Mouse (Mus musculus) midbrain, embryonic 10.5 days (tissue): ENCODE measurements around the gene Dync1i1. TPM values are rescaled to one million over a fixed set of nuclear protein-coding genes. Genes with fewer than 3 reads are reported as not detected.

Source experiments
- DNase-seq: peaks from one replicate; pipeline ENCODE4 v3.0.0-alpha.2; 2017; ENCODE audit warnings: low spot score
- H3K27ac ChIP-seq: fragments of 300-500 bp; sonication (generic); replicated peaks from 2 replicates; pipeline ENCODE4 v1.5.1; 2016; ENCODE audit warnings: mild to moderate bottlenecking
- H3K27me3 ChIP-seq: fragments of 300-500 bp; sonication (generic); 2 replicates; pipeline ENCODE4 v1.6.1; 2016; ENCODE audit warnings: low read depth, mild to moderate bottlenecking; ENCODE audit not compliant: poor library complexity, severe bottlenecking
- H3K36me3 ChIP-seq: fragments of 300-500 bp; sonication (generic); 2 replicates; pipeline ENCODE4 v1.6.1; 2016; ENCODE audit warnings: mild to moderate bottlenecking, moderate library complexity
- H3K4me1 ChIP-seq: fragments of 300-500 bp; sonication (generic); 2 replicates; pipeline ENCODE4 v1.6.1; 2016
- H3K4me3 ChIP-seq: fragments of 300-500 bp; sonication (generic); 2 replicates; pipeline ENCODE4 v1.5.1; 2016; ENCODE audit warnings: mild to moderate bottlenecking, moderate library complexity
- H3K9me3 ChIP-seq: fragments of 300-500 bp; sonication (generic); replicated peaks from 2 replicates; pipeline ENCODE4 v1.6.1; 2016; ENCODE audit warnings: mild to moderate bottlenecking
- WGBS: fragments of 180-500 bp; shearing (Covaris S2); methylation state at CpG from one replicate; pipeline ENCODE4 v1.1.7; 2016; 5-methylcytosine and 5-hydroxymethylcytosine counted together
- polyA plus RNA-seq: library from polyadenylated mRNA; unstranded; fragments of >200 nt; fragmentation: Nextera tagmentation; extraction: Ambion mirVana; gene quantifications from 2 replicates; pipeline ENCODE4 v1.2.1, GENCODE M21; 2016

Gene Dync1i1
- polyA plus RNA-seq, 1 experiment from 2014 or later = 1.5 TPM

DNA sequence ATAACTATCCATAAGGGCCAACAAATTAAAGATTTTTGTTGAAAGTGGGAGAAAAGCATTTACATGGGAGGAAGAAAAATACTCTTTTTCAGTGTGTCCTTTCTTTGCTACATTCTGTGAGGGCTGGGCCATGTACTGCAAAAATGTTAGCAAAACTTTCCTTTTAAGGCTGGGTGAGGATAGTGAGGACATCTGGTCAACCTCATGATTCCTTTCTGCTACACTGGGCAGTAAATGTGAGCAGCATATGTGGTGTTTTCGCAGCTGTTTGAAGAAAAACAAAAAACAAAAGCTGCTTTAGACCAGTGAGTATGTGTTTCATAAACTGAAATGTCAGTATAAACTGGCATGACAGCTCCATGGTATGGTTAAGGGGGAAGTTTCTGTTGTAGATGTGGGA, 9.4 kb downstream of the Dync1i1 start:
- no peak overlapping the region for H3K4me3 ChIP-seq
- no peak for DNase-seq
- H3K27ac ChIP-seq = no peak overlapping the region
- WGBS = 79% methylated on average over 1 of the region's 1 CpGs
- no peaks in the 10 kb centered on the region for H3K27me3 ChIP-seq
- no peaks in the 10 kb centered on the region for H3K9me3 ChIP-seq
- H3K4me1 ChIP-seq = no peaks in the 10 kb centered on the region
- H3K36me3 ChIP-seq = no peaks in the 10 kb centered on the region

DNA sequence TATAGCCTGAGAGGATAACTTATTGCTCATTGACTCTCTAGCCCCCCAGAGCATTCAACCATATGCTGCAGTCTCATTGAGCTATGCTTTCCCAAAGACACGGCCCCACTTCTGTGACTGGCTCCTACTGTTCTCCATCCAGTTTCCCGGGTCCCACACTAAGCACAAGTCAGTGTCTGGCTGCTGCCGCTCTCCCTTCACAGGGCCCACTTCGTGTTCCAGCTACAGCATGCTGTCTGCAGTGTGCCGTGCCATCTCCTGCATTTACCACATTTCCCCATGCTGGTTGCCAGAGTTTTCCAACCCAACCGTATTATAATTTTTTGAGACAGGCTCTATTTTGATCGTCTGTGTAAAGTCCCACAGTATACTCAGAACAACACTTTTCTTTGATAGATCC, 14.3 kb downstream of the Dync1i1 start:
- Histone ChIP-seq H3K9me3 (no peaks in the 10 kb centered on the region), H3K27me3 (no peaks in the 10 kb centered on the region), H3K27ac (no peak overlapping the region), H3K36me3 (no peaks in the 10 kb centered on the region), H3K4me1 (no peaks in the 10 kb centered on the region), H3K4me3 (no peak overlapping the region)
- no peak for DNase-seq
- WGBS = 86% methylated on average over 7 of the region's 7 CpGs

DNA sequence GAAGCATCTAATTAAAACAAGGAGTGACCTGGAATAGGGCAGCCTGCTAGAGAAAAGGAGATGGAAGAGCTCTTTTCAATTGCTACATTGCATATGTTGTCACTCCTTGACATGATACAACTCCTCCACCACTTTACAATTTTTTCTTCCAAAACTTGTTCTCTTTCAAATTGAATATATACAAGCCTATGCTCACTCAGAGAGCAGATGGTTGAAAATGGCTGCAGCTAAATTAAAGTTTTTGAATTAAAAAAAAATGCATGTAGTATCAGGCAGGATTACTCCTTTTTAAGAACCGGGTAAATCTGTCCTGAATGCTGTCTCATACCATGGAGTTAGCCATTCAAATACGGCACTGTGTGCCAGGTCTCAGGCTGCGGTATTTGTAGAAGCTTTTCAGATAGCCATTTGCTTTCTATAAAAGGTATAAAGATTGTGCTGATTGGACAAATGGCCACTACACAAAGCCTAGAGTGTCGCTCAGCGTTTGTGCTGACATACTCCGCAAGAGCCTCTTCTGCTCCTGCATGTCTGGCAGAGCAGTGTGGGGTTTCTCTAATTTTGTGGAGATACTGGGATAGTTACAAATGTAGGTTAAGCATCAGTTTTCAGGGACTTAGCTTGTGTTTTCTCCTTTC, 16.1 kb downstream of the Dync1i1 start:
- Histone ChIP-seq H3K27me3 (no peaks in the 10 kb centered on the region), H3K27ac (no peak overlapping the region), H3K9me3 (no peaks in the 10 kb centered on the region), H3K36me3 (no peaks in the 10 kb centered on the region), H3K4me1 (no peaks in the 10 kb centered on the region), H3K4me3 (no peak overlapping the region)
- no peak for DNase-seq
- 90% methylated on average over 6 of the region's 6 CpGs for WGBS

DNA sequence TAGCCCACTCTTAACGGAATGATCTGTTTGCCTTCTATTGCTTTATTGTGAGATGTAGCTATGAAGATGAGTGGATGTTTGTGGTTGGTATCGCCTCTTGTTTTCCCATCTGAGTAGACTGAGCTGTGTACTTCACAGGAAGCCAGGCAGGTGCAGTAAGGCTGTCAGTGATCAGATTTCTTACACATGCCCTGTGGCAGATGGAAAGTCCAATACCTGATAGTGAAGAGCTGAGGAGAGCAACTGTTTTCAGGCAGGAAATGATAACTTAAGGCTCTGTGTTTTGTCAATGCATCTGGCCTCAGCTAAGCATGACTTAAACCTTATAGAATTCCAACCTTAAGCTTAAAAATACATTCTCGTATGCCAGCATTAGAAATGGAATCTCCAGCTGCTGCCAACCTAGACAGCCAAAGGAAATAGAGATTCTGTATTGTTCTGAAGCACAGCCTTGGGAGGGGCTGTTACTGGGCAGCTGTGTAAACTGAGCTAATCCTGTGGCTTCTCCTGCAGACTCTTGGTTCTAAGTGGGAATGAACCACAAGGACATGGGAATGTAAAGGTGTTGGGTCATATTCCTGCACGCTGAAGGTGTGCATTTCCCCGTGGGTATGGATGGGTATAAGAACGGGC, 24.8 kb downstream of the Dync1i1 start:
- no peak overlapping the region for H3K4me3 ChIP-seq
- no peak for DNase-seq
- WGBS = 80% methylated on average over 6 of the region's 6 CpGs

DNA sequence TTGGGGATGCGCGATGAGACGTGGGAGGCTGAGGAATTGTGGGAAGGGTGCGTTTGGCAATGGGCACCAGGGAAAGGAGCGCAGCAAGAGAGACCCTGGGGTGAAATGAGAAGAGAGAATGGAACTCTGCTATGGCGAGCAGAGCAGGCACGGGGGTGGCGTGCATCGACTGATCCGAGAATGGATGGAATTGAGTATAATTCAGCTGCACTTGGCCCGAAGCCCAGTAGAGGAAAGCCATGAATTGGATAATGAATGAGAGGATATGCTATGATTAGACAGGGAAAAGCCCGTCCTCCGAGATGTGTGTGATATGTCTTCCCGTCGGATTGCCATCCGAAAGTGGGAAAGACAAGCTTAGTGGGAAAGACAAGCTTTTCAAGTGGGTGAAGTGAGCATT, 26.7 kb downstream of the Dync1i1 start:
- H3K4me3 ChIP-seq = no peak overlapping the region
- WGBS = 97% methylated on average over 16 of the region's 16 CpGs
- peaks cover 16% of the 10 kb centered on the region for H3K4me1 ChIP-seq
- H3K9me3 ChIP-seq = 0 out of 2 replicates have a peak, but pooled peaks cover 4% of the 10 kb centered on the region
- H3K27me3 ChIP-seq = no peaks in the 10 kb centered on the region
- H3K36me3 ChIP-seq = no peaks in the 10 kb centered on the region
- H3K27ac ChIP-seq = no peak overlapping the region
- no peak for DNase-seq

More for the DNA sequence above, 24.8 kb downstream of the Dync1i1 start:
- no peak overlapping the region for H3K27ac ChIP-seq
- 0 out of 2 replicates have a peak, but pooled peaks cover 5% of the 10 kb centered on the region for H3K9me3 ChIP-seq
- H3K4me1 ChIP-seq = peaks cover 6% of the 10 kb centered on the region; the same call in 1 of the 2 replicates
- H3K27me3 ChIP-seq = no peaks in the 10 kb centered on the region
- H3K36me3 ChIP-seq = no peaks in the 10 kb centered on the region

DNA sequence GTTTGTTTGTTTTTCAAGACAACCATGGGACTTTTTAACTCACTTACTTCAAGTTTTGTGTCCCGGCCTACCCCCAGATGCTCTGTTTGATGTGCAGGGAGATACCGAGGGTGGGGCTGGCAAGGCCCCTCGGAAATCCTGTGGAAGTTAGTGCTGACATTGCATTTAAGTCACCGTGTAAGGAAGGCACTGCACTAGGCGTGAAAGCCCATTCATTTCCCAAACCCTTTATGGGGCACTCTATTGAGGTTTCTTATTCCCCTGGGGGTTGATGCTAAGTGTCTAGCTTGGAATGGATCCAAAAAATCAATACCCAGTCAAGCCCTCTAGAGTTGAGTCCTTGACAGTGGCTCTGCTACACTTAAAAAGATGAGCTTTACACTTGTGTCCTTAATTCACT, 27.2 kb downstream of the Dync1i1 start:
- H3K27ac ChIP-seq = no peak overlapping the region
- H3K4me3 ChIP-seq = no peak overlapping the region
- peaks cover 21% of the 10 kb centered on the region for H3K4me1 ChIP-seq
- 73% methylated on average over 5 of the region's 5 CpGs for WGBS
- no peaks in the 10 kb centered on the region for H3K36me3 ChIP-seq
- no peaks in the 10 kb centered on the region for H3K27me3 ChIP-seq
- DNase-seq = no peak
- no peaks in the 10 kb centered on the region for H3K9me3 ChIP-seq

DNA sequence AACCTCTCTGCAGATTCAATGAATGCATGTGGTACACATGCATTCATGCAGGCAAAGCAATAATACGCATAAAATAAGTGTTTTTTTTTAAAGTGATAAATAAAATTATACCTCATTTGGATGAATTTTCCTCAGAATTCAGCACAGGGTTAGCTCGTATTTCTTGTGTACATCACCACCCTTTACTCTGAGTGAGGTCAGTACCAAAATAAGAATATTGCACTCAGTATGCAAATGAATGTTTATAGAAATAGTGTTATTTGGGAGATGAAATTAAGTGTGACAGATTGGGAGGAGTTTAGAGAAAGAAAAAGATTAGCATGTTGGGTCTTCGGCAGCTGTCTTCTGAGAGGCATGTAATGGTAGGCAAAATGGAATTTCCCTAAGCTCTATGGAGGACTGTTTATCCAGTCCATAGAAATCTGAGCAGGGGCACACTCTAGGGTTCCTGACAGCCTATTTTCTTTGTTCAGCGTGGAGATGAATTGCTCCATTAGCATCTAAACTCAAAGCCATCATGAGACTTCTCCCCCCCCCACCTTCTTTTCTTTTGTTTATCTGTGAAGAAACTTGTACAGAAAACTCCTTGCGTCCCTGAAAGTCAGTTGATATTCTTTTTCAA, 31.2 kb downstream of the Dync1i1 start:
- peak overlapping the region; percentile 57; the same call in 1 of the 2 replicates for H3K27ac ChIP-seq
- H3K27me3 ChIP-seq = no peaks in the 10 kb centered on the region
- peaks cover 25% of the 10 kb centered on the region for H3K4me1 ChIP-seq
- WGBS = 50% methylated on average over 5 of the region's 5 CpGs
- DNase-seq = no peak
- no peak overlapping the region for H3K4me3 ChIP-seq
- H3K36me3 ChIP-seq = no peaks in the 10 kb centered on the region
- H3K9me3 ChIP-seq = no peaks in the 10 kb centered on the region

DNA sequence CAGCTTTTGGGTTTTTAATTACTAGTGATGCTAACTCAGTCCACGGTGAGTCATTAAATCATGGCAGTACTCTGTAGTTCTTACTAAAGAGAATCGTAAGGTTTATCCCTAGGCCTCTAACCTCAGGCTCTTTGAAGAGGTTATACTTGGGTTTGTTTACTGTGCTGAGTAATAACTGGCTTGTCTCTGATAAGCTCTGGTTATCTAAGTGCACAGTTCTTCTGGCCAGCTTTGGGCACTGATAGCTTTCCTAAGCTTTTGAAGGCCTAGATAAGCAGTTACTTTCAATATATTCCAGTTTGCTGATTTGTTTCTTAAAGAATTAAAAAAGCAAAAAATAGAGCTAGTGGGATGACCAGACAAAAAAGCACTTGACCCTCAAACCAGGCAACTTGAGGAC, 37.5 kb downstream of the Dync1i1 start:
- H3K4me1 ChIP-seq = peaks cover 13% of the 10 kb centered on the region; the same call in 1 of the 2 replicates
- no peak overlapping the region for H3K4me3 ChIP-seq
- no peak for DNase-seq
- no peaks in the 10 kb centered on the region for H3K36me3 ChIP-seq
- no peaks in the 10 kb centered on the region for H3K9me3 ChIP-seq
- WGBS = 83% methylated on average over 2 of the region's 2 CpGs
- H3K27ac ChIP-seq = no peak overlapping the region
- H3K27me3 ChIP-seq = no peaks in the 10 kb centered on the region

DNA sequence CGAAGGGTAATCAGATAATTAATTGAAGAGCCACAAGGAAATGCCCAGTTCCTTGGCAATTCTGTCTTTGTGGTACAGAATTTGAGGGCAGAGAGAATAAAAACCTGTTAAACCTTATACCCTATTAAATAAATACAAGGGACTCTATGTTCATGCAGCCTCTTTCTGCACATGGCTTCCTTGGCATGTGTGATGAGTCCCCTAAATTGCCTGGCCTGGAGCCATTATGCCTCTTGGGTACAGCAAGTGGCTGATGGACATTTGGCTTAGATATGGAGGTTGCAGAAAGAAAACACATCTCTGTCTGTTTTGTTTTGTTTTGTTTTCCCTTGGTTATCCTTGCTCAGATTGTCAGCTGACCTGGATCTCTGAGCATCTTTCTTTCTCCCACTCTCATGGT, 43.1 kb downstream of the Dync1i1 start:
- Histone ChIP-seq H3K27ac (no peak overlapping the region), H3K4me1 (no peaks in the 10 kb centered on the region), H3K36me3 (no peaks in the 10 kb centered on the region), H3K4me3 (no peak overlapping the region), H3K9me3 (no peaks in the 10 kb centered on the region), H3K27me3 (no peaks in the 10 kb centered on the region)
- DNase-seq = no peak
- 81% methylated on average over 1 of the region's 1 CpGs for WGBS

DNA sequence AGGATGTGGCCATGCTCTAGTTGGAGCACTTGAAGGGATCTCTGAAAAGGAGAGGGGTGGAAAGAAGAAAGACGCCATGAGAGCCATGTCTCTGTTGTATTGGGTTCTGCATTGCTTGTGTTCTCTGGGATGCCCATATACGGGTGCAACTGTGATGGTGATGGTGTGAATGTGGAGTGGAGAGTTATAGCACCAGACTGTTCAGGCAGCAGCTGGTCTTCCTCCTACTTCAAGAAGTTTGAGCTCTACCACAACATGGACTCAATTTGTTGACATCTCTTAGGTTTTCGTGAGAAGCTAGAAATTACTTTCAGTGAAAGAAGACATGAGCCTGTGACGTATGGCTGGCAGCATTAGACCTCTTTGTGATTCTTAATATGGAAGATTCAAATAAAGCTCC, 44.8 kb downstream of the Dync1i1 start:
- Histone ChIP-seq H3K9me3 (no peaks in the 10 kb centered on the region), H3K27me3 (no peaks in the 10 kb centered on the region), H3K4me1 (no peaks in the 10 kb centered on the region), H3K36me3 (no peaks in the 10 kb centered on the region), H3K27ac (no peak overlapping the region), H3K4me3 (no peak overlapping the region)
- no peak for DNase-seq
- 92% methylated on average over 4 of the region's 4 CpGs for WGBS

DNA sequence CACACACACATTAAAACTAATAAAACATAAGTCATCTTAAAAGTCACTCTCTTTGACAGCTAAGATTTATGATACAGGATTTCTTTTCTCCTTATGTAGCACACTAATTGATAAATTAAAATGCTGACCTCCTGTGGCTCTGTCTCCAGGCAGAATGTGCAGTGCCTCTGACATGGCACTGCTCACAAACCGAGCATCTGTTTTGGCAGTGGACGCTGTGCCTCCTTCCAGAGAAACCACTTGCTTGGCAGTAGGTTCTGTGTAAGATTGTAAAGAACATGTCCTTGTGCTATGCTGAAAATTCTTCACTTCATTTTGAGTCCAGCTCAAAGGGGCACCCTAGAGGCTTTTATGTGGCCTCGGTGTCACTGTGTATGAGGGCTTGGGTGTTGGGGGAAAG, 50.0 kb downstream of the Dync1i1 start:
- no peak overlapping the region for H3K4me3 ChIP-seq
- no peak for DNase-seq
- H3K27ac ChIP-seq = no peak overlapping the region
- no peaks in the 10 kb centered on the region for H3K9me3 ChIP-seq
- no peaks in the 10 kb centered on the region for H3K36me3 ChIP-seq
- no peaks in the 10 kb centered on the region for H3K27me3 ChIP-seq
- 87% methylated on average over 3 of the region's 3 CpGs for WGBS
- no peaks in the 10 kb centered on the region for H3K4me1 ChIP-seq

DNA sequence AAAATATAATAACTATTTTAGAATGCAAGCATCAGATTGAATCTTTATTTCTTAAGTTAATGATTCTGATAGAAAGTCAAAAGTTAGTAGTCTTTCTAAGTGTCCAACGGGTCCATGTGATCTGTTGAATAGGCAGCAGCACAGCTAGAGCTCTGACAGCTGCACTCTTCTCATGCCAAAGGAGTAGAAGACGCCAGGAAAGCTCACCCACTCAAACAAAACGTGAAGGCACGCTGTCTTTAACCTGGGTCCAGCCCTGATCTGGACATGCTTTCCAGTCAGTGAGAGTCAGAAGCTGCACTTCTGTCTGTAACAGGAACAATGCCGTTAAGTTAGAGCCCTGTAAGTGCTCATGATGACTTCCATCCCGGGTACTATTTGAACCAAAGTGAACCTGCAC, 56.3 kb downstream of the Dync1i1 start:
- Histone ChIP-seq H3K9me3 (no peaks in the 10 kb centered on the region), H3K27me3 (no peaks in the 10 kb centered on the region), H3K4me1 (peaks cover 3% of the 10 kb centered on the region; the same call in 1 of the 2 replicates), H3K36me3 (no peaks in the 10 kb centered on the region), H3K27ac (no peak overlapping the region), H3K4me3 (no peak overlapping the region)
- 85% methylated on average over 6 of the region's 6 CpGs for WGBS
- no peak for DNase-seq

DNA sequence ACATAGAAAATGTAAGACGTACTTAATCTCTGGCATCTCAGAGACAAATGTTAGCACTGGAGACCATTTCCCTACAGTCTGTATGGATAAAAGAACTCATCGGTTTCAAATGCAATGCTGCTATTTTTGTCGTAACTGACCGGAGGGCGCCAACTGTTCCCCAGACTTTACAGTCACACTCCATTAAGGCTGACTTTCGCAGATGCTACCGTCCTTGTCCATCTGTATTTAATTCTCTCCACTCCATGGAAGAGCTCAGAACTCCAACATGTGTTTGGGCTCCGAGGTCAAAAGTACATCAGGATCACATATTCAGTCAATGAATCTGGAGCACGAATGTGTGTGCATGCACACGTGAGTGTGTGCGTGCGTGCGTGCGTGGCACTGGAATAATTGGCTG, 58.4 kb downstream of the Dync1i1 start:
- DNase-seq = no peak
- Histone ChIP-seq H3K27me3 (no peaks in the 10 kb centered on the region), H3K27ac (no peak overlapping the region), H3K36me3 (no peaks in the 10 kb centered on the region), H3K9me3 (no peaks in the 10 kb centered on the region), H3K4me1 (peaks cover 3% of the 10 kb centered on the region; the same call in 1 of the 2 replicates), H3K4me3 (no peak overlapping the region)
- 91% methylated on average over 14 of the region's 14 CpGs for WGBS
